Mouse (Mus musculus) lung, embryonic 14.5 days (tissue): ENCODE measurements around the gene Il12b. TPM values are rescaled to one million over a fixed set of nuclear protein-coding genes. Genes with fewer than 3 reads are reported as not detected.
A peak's percentile ranks its signal among the peaks of the same experiment; 100 is the strongest.

Source experiments
- ATAC-seq: fragments of 200-750 bp; cut with Nextera tagmentation; 2 replicates; pipeline ENCODE4 v1.8.0; 2017; ENCODE audit warnings: mild to moderate bottlenecking, moderate TSS enrichment, moderate library complexity; ENCODE audit not compliant: insufficient read depth
- DNase-seq: peaks from one replicate; pipeline ENCODE4 v3.0.0-alpha.2; 2015
- H3K27ac ChIP-seq: fragments of 300-500 bp; sonication (generic); 2 replicates; pipeline ENCODE4 v1.5.1; 2014; ENCODE audit warnings: low read depth, mild to moderate bottlenecking, moderate library complexity
- H3K27me3 ChIP-seq: fragments of 300-500 bp; sonication (generic); 2 replicates; pipeline ENCODE4 v1.6.1; 2014; ENCODE audit warnings: low read length, control low read depth; ENCODE audit not compliant: insufficient read depth
- H3K36me3 ChIP-seq: fragments of 300-500 bp; sonication (generic); 2 replicates; pipeline ENCODE4 v1.6.1; 2014; ENCODE audit warnings: control low read depth; ENCODE audit not compliant: insufficient read depth
- H3K4me1 ChIP-seq: fragments of 300-500 bp; sonication (generic); 2 replicates; pipeline ENCODE4 v1.6.1; 2014; ENCODE audit warnings: antibody characterized with exemption, control low read depth; ENCODE audit not compliant: insufficient read depth
- H3K4me2 ChIP-seq: fragments of 300-500 bp; sonication (generic); 2 replicates; pipeline ENCODE4 v1.6.1; 2014; ENCODE audit warnings: mild to moderate bottlenecking
- H3K4me3 ChIP-seq: fragments of 300-500 bp; sonication (generic); 2 replicates; pipeline ENCODE4 v1.5.1; 2014; ENCODE audit warnings: low read depth, low read length
- H3K9ac ChIP-seq: fragments of 300-500 bp; sonication (generic); 2 replicates; pipeline ENCODE4 v1.6.1; 2014
- H3K9me3 ChIP-seq: fragments of 300-500 bp; sonication (generic); 2 replicates; pipeline ENCODE4 v1.6.1; 2016; ENCODE audit warnings: low read depth, low read length, control low read depth
- CTCF ChIP-seq: IDR thresholded peaks from 2 replicates; pipeline ENCODE4 v1.5.1; 2016; ENCODE audit warnings: antibody characterized with exemption, low read depth
- WGBS: fragments of 180-500 bp; shearing (Covaris S2); extraction: QIAGEN DNeasy Blood & Tissue Kit; methylation state at CpG from one replicate; pipeline ENCODE4 v1.1.7; 2014; 5-methylcytosine and 5-hydroxymethylcytosine counted together
- polyA plus RNA-seq: library from polyadenylated mRNA; unstranded; fragments of >200 nt; fragmentation: Nextera tagmentation; extraction: Ambion mirVana; gene quantifications from 2 replicates; pipeline ENCODE4 v1.2.1, GENCODE M21; 2014

The Il12b gene
- polyA plus RNA-seq, 1 experiment from 2014 or later, result not detected

- H3K36me3 ChIP-seq, result no peaks in the 10 kb centered on the region
- H3K27ac ChIP-seq, result no peak overlapping the region
- H3K9ac ChIP-seq, result no peak overlapping the region
- H3K4me1 ChIP-seq, result no peaks in the 10 kb centered on the region
- DNase-seq, result peak; percentile 22
- no peak overlapping the region for H3K4me2 ChIP-seq
- H3K27me3 ChIP-seq, result no peaks in the 10 kb centered on the region
- 63% methylated on average over 3 of the region's 3 CpGs for WGBS
- no peak overlapping the region for H3K4me3 ChIP-seq
- no peaks in the 10 kb centered on the region for H3K9me3 ChIP-seq
- TF ChIP-seq CTCF, result no peak
- no peak for ATAC-seq
Observed at GRCm38 (mm10) chr11:44380432-44381051, 19.3 kb upstream of the Il12b start.

- no peak for TF ChIP-seq CTCF
- H3K27ac ChIP-seq, result no peak overlapping the region
- H3K4me1 ChIP-seq, result no peaks in the 10 kb centered on the region
- DNase-seq, result no peak
- no peaks in the 10 kb centered on the region for H3K9me3 ChIP-seq
- no peak overlapping the region for H3K4me3 ChIP-seq
- no peak overlapping the region for H3K9ac ChIP-seq
- no peaks in the 10 kb centered on the region for H3K27me3 ChIP-seq
- no peak for ATAC-seq
- WGBS, result 52% methylated on average over 3 of the region's 3 CpGs
- H3K36me3 ChIP-seq, result no peaks in the 10 kb centered on the region
- no peak overlapping the region for H3K4me2 ChIP-seq
Observed at GRCm38 (mm10) chr11:44382200-44382599, 17.7 kb upstream of the Il12b start.

- ATAC-seq (no peak), DNase-seq (no peak)
- Histone ChIP-seq H3K36me3 (no peaks in the 10 kb centered on the region), H3K9ac (no peak overlapping the region), H3K27ac (no peak overlapping the region), H3K27me3 (no peaks in the 10 kb centered on the region), H3K4me2 (no peak overlapping the region), H3K9me3 (no peaks in the 10 kb centered on the region), H3K4me1 (no peaks in the 10 kb centered on the region), H3K4me3 (no peak overlapping the region)
- 80% methylated on average over 2 of the region's 2 CpGs for WGBS
- no peak for TF ChIP-seq CTCF
Observed at GRCm38 (mm10) chr11:44387031-44387430, 12.8 kb upstream of the Il12b start.

- Histone ChIP-seq H3K4me2 (no peak overlapping the region), H3K9me3 (no peaks in the 10 kb centered on the region), H3K36me3 (no peaks in the 10 kb centered on the region), H3K27me3 (no peaks in the 10 kb centered on the region), H3K9ac (no peak overlapping the region), H3K27ac (no peak overlapping the region), H3K4me3 (no peak overlapping the region), H3K4me1 (no peaks in the 10 kb centered on the region)
- no peak for TF ChIP-seq CTCF
- 35% methylated on average over 6 of the region's 6 CpGs for WGBS
- DNase-seq (no peak), ATAC-seq (no peak)
Observed at GRCm38 (mm10) chr11:44389993-44390701, 9.7 kb upstream of the Il12b start.

- peak; percentile 65 for DNase-seq
Observed at GRCm38 (mm10) chr11:44393101-44393810, 6.6 kb upstream of the Il12b start.

GRCm38 (mm10) chr11:44395401-44395800 is 4.5 kb upstream of the Il12b start:
- TF ChIP-seq CTCF, result no peak
- H3K4me1 ChIP-seq, result no peaks in the 10 kb centered on the region

More at GRCm38 (mm10) chr11:44393101-44393810, 6.6 kb upstream of the Il12b start:
- peak; percentile 63; the same call in 1 of the 2 replicates for ATAC-seq
- WGBS, result 29% methylated on average over 8 of the region's 8 CpGs
- Histone ChIP-seq H3K4me1 (no peaks in the 10 kb centered on the region), H3K9ac (no peak overlapping the region), H3K27ac (no peak overlapping the region), H3K4me3 (no peak overlapping the region), H3K4me2 (no peak overlapping the region), H3K36me3 (no peaks in the 10 kb centered on the region), H3K9me3 (no peaks in the 10 kb centered on the region), H3K27me3 (no peaks in the 10 kb centered on the region)
- TF ChIP-seq CTCF, result no peak

GRCm38 (mm10) chr11:44397551-44397950 is 2.3 kb upstream of the Il12b start:
- H3K27ac ChIP-seq, result no peak overlapping the region
- H3K9ac ChIP-seq, result no peak overlapping the region
- no peaks in the 10 kb centered on the region for H3K27me3 ChIP-seq
- H3K4me1 ChIP-seq, result no peaks in the 10 kb centered on the region
- 54% methylated on average over 3 of the region's 3 CpGs for WGBS
- H3K4me3 ChIP-seq, result no peak overlapping the region
- no peak overlapping the region for H3K4me2 ChIP-seq
- no peak for TF ChIP-seq CTCF
- DNase-seq (no peak), ATAC-seq (no peak)
- no peaks in the 10 kb centered on the region for H3K36me3 ChIP-seq
- H3K9me3 ChIP-seq, result no peaks in the 10 kb centered on the region

More at GRCm38 (mm10) chr11:44395401-44395800, 4.5 kb upstream of the Il12b start:
- no peaks in the 10 kb centered on the region for H3K27me3 ChIP-seq
- H3K36me3 ChIP-seq, result no peaks in the 10 kb centered on the region
- no peaks in the 10 kb centered on the region for H3K9me3 ChIP-seq
- H3K27ac ChIP-seq, result no peak overlapping the region
- WGBS, result 83% methylated on average over 4 of the region's 4 CpGs
- DNase-seq (no peak), ATAC-seq (no peak)
- H3K4me2 ChIP-seq, result no peak overlapping the region
- H3K9ac ChIP-seq, result no peak overlapping the region
- no peak overlapping the region for H3K4me3 ChIP-seq
